Mouse (Mus musculus) neural tube, embryonic 10.5 days (tissue): Measurements from ENCODE around the gene Eif2ak1.

Experiments
- DNase-seq: peaks from one replicate; pipeline ENCODE4 v3.0.0-alpha.2; 2017; ENCODE audit warnings: low spot score; ENCODE audit errors: extremely low spot score

The Eif2ak1 gene

DNA sequence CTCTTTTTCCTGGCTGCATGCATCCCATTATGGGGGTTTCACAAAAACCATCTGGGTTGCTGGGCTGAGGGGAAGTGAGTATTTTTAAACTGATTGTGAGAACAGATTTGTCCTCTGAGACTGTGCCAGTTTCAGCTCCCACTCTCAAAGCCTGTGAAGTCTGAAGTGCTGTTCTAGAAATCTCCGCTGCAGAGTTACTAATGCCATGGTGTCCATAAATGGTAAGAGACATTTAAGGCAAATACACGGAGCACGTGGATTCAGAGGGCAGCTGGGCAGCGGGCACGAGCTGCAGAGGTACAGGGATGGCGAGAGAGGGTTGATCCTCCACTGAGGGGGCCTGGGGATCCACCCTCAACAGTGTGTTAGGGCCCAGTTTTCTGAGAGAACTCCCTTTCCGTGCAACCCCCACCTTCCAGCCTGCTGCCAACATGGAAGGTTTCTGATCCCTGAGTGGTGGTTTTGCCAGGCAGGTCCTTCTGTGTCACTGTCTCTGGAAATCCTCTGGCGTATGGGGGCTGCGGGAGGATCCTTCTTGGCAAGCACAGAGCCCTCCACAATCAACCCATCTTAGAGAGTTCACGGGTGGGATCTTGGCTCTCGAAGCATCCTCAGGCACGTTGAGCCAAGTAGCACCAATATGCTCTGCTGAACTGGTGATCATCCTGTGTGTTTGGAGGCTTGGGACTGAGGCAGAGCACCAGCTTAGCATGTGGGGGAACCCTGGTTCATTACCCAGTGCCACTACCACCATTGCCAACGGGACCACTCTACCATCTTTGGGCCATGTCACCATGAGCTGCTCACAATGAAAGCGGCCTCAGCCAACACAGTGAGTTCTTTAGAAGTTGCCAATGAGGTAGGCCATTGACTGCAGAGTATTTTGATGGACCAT is 125.9 kb downstream of the Eif2ak1 start:
- DNase-seq = no peak

DNA sequence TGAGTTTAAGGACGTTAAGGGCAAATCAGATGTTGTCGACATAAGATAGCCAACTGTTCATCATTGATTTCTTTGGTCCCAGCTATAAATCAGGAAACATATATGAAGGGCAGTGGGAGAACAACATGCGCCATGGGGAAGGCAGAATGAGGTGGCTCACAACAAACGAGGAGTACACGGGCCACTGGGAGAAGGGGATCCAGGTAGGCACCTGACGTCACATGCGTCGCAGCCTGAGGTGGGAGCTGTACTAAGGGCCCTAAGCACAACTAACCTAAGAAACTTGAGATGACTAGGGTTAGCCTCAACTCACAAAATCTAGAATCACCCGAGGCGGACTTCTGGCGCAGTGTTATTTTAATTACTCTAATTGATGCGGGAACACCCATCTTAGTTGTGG is 130.8 kb downstream of the Eif2ak1 start:
- no peak for DNase-seq

DNA sequence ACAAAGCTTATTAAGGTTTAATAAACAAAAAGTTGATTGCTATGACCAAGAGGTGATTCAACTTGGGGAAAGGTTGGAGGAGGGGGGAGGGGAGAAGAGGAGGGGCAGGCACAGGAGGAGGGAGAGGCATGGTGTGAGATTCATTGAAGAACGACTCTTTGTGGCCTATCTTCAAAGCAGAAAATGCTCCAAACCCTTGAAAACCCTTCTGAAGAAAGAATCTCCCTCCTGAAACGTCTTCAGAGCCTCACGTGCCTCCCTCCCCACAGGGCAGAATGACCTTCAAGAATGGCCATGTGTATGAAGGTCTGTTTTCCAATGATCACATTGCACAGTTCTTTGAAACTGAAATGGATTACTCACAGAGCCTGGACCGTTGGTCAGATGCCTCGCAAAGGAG is 132.4 kb downstream of the Eif2ak1 start:
- DNase-seq = no peak
